ENCODE assay signal across 14 mouse cellular contexts in genomic region chr5:150979341-150980136, GRCm38 (mm10). TPM values are rescaled to one million over a fixed set of nuclear protein-coding genes. Genes with fewer than 3 reads are reported as not detected.
DNase-seq lines count a peak whose midpoint lies in the region; ATAC-seq lines count a peak whose summit lies in the region.
"Had no signal": no experiment of that assay in that cellular context is flagged by ENCODE, and none has a peak within 500 bp of the region (broad histone marks: within the 10 kb centered on the region; RNA-seq: fewer than 3 reads in every experiment).

No protein-coding gene starts in this region.

- no peak overlapping the region for H3K4me3 ChIP-seq in stomach, embryonic 15.5 days (replicated peaks)
- H3K4me3 ChIP-seq: erythroblast, embryonic 14.5 days; myocyte had no signal

- no peak overlapping the region for H3K9ac ChIP-seq in stomach, embryonic 15.5 days
- H3K9ac ChIP-seq: hindbrain, embryonic 14.5 days had no signal

- H3K4me1 ChIP-seq in stomach, embryonic 15.5 days, result no peaks in the 10 kb centered on the region

- DNase-seq in lung, adult 18-20 months, result peak; percentile 12 to 27
- no peak for DNase-seq in lung, postnatal 4 days
- DNase-seq in gastrocnemius, postnatal 14 days, result peak; percentile 65
- DNase-seq in heart, postnatal 4 days, result peak; percentile 14
- no peak for DNase-seq in spleen, adult 18-20 months
- DNase-seq: kidney, postnatal 10 days had no signal

- H3K4me2 ChIP-seq in stomach, embryonic 15.5 days, result no peak overlapping the region
- H3K4me2 ChIP-seq: hindbrain, embryonic 14.5 days; liver, embryonic 11.5 days had no signal

- H3K36me3 ChIP-seq in stomach, embryonic 15.5 days, result no peaks in the 10 kb centered on the region

- ATAC-seq in stomach, embryonic 15.5 days (ENCODE audit: insufficient read depth, low FRiP score, low read depth), result peak; percentile 71; the same call in 1 of the 2 replicates
- no peak for ATAC-seq in megakaryocyte-erythroid progenitor cell, adult 5-6 weeks (replicated peaks; ENCODE audit: low FRiP score, low TSS enrichment, poor library complexity, severe bottlenecking)
- no peak for ATAC-seq in inflammation-experienced regulatory T-cells, adult 6 months

- H3K9me3 ChIP-seq in stomach, embryonic 15.5 days, result no peaks in the 10 kb centered on the region

- H3K27ac ChIP-seq in stomach, embryonic 15.5 days, result peak overlapping the region; percentile 9; the same call in 1 of the 2 replicates
- H3K27ac ChIP-seq: hindbrain, embryonic 14.5 days had no signal

- no peaks in the 10 kb centered on the region for H3K27me3 ChIP-seq in stomach, embryonic 15.5 days (replicated peaks)

- WGBS in stomach, embryonic 15.5 days, result 47% methylated on average over 5 of the region's 5 CpGs

- intact Hi-C loops in gastrocnemius, postnatal 14 days (cut with DNase I; ENCODE audit: low total_unique reads), result no loop called here

RNA-seq across cellular contexts. Expression of gene Kl, which starts 27.1 kb away (rescaled TPM):
- total RNA-seq in gastrocnemius, postnatal 14 days (2021), result 1 to 10 TPM in 1 of 2 experiments, under 1 TPM in 1; 0.75 to 1.1 TPM
- under 1 TPM; 0.05 to 0.07 TPM for total RNA-seq in heart, postnatal 4 days (2021)
- 0.13 and 0.14 TPM in 2 replicates for polyA plus RNA-seq in stomach, embryonic 15.5 days (2015; fragmentation: Nextera tagmentation; extraction: Ambion mirVana)
- not detected in 2 replicates for total RNA-seq in megakaryocyte-erythroid progenitor cell, adult 5-6 weeks (2014; fragmentation: Nextera tagmentation)
- total RNA-seq in megakaryocyte-erythroid progenitor cell, adult 5-6 weeks (2017), result not detected in 2 replicates
- polyA plus RNA-seq in inflammation-experienced regulatory T-cells, adult 6 months (2017; shearing (Covaris generic)), result not detected
- total RNA-seq: common myeloid progenitor, adult 5-6 weeks had no signal
- polyA plus RNA-seq: erythroblast, embryonic 14.5 days; liver, embryonic 11.5 days; myocyte had no signal

Comparison
In these comparisons a context has a peak if more than half of its experiments do, and no peak if none do; other contexts are left out.
1. DNase-seq: peak in lung, adult 18-20 months (2 of 2), gastrocnemius, postnatal 14 days (single experiment) and heart, postnatal 4 days (single experiment); none in lung, postnatal 4 days (0 of 2) and spleen, adult 18-20 months (0 of 2).